In genomic region chr4:83425119-83425518, GRCm38 (mm10) we compare ENCODE assay signal across 21 mouse cellular contexts. TPM values are rescaled to one million over a fixed set of nuclear protein-coding genes. Genes with fewer than 3 reads are reported as not detected.
DNase-seq lines count a peak whose midpoint lies in the region; ATAC-seq lines count a peak whose summit lies in the region.
"Had no signal": no experiment of that assay in that cellular context is flagged by ENCODE, and none has a peak within 500 bp of the region (broad histone marks: within the 10 kb centered on the region; RNA-seq: fewer than 3 reads in every experiment).

No protein-coding gene starts in this region.

- H3K27ac ChIP-seq in heart, embryonic 10.5 days, result no peak overlapping the region
- no peak overlapping the region for H3K27ac ChIP-seq in midbrain, embryonic 11.5 days (ENCODE audit: low read depth, low read length)
- no peak overlapping the region for H3K27ac ChIP-seq in midbrain, embryonic 13.5 days

- H3K4me1 ChIP-seq in heart, embryonic 10.5 days, result no peaks in the 10 kb centered on the region
- H3K4me1 ChIP-seq in midbrain, embryonic 11.5 days (ENCODE audit: control insufficient read depth, insufficient read depth, low read length), result no peaks in the 10 kb centered on the region
- H3K4me1 ChIP-seq in midbrain, embryonic 13.5 days (replicated peaks), result 0 out of 2 replicates have a peak, but pooled peaks cover 8% of the 10 kb centered on the region

- H3K27me3 ChIP-seq in heart, embryonic 10.5 days (ENCODE audit: insufficient read depth, poor library complexity, severe bottlenecking), result no peaks in the 10 kb centered on the region
- H3K27me3 ChIP-seq in midbrain, embryonic 11.5 days (ENCODE audit: control insufficient read depth, insufficient read depth, low read length), result no peaks in the 10 kb centered on the region
- H3K27me3 ChIP-seq in midbrain, embryonic 13.5 days, result no peaks in the 10 kb centered on the region
- H3K27me3 ChIP-seq: CH12.LX, Patski had no signal

- intact Hi-C loops in heart, postnatal 14 days (cut with DNase I), result no loop called here

- H3K4me3 ChIP-seq in heart, embryonic 10.5 days, result no peak overlapping the region
- H3K4me3 ChIP-seq in midbrain, embryonic 11.5 days (ENCODE audit: low read depth, low read length), result no peak overlapping the region
- H3K4me3 ChIP-seq in midbrain, embryonic 13.5 days (replicated peaks), result no peak overlapping the region

- WGBS in heart, embryonic 10.5 days, result 97% methylated on average over 4 of the region's 4 CpGs
- WGBS in midbrain, embryonic 11.5 days, result 95% methylated on average over 4 of the region's 4 CpGs
- 98% methylated on average over 4 of the region's 4 CpGs for WGBS in midbrain, embryonic 13.5 days

- no peaks in the 10 kb centered on the region for H3K9me3 ChIP-seq in heart, embryonic 10.5 days
- no peaks in the 10 kb centered on the region for H3K9me3 ChIP-seq in midbrain, embryonic 11.5 days (ENCODE audit: control insufficient read depth, low read length)
- no peaks in the 10 kb centered on the region for H3K9me3 ChIP-seq in midbrain, embryonic 13.5 days
- H3K9me3 ChIP-seq: G1E had no signal

- no peak overlapping the region for H3K4me2 ChIP-seq in midbrain, embryonic 11.5 days
- no peak overlapping the region for H3K4me2 ChIP-seq in midbrain, embryonic 13.5 days (replicated peaks)

- ATAC-seq in midbrain, embryonic 11.5 days (ENCODE audit: low FRiP score), result no peak
- no peak for ATAC-seq in midbrain, embryonic 13.5 days
- ATAC-seq: activated CD4-positive, CD25-positive, alpha-beta regulatory T cell, adult 4 months; CD4-positive, CD25-positive, alpha-beta regulatory T cell, adult 4 months; Patski had no signal

- H3K36me3 ChIP-seq in heart, embryonic 10.5 days, result peaks cover 66% of the 10 kb centered on the region
- peaks cover 21% of the 10 kb centered on the region for H3K36me3 ChIP-seq in midbrain, embryonic 11.5 days (ENCODE audit: control insufficient read depth, insufficient read depth, low read length)
- H3K36me3 ChIP-seq in midbrain, embryonic 13.5 days, result peaks cover 69% of the 10 kb centered on the region

- H3K9ac ChIP-seq in midbrain, embryonic 11.5 days (ENCODE audit: low read length), result no peak overlapping the region
- no peak overlapping the region for H3K9ac ChIP-seq in midbrain, embryonic 13.5 days (replicated peaks)

- DNase-seq in heart, adult 11 months, result peak; percentile 56
- DNase-seq in heart, postnatal 14 days, result no peak
- peak; percentile 64 for DNase-seq in heart, embryonic 10.5 days (ENCODE audit: low spot score)
- DNase-seq in heart, postnatal 4 days, result no peak
- DNase-seq in midbrain, embryonic 11.5 days (ENCODE audit: low spot score, missing footprints), result peak; percentile 56
- DNase-seq: adrenal gland, adult 2 months; adrenal gland, adult 8-10 months; adrenal gland, postnatal 10 days; adrenal gland, postnatal 14 days; adrenal gland, postnatal 25 days; adrenal gland, postnatal 36 days; B cell, adult 2 months; cerebellum, adult 11 months; cerebellum, adult 11-12 months; cerebellum, adult 18-20 months had no signal

RNA-seq across cellular contexts. Expression of gene Snapc3, which starts 7.6 kb away (rescaled TPM):
- 10 to 100 TPM; 21.1 to 22.5 TPM for total RNA-seq in heart, postnatal 14 days (2021)
- polyA plus RNA-seq in heart, embryonic 10.5 days (2016; fragmentation: Nextera tagmentation; extraction: Ambion mirVana), result 34.9 and 43.6 TPM in 2 replicates
- total RNA-seq in heart, postnatal 4 days (2021), result 10 to 100 TPM; 25.3 to 26.6 TPM
- polyA plus RNA-seq in midbrain, embryonic 11.5 days (2014; fragmentation: Nextera tagmentation; extraction: Ambion mirVana), result 75.2 and 83.0 TPM in 2 replicates
- polyA plus RNA-seq in midbrain, embryonic 13.5 days (2015; fragmentation: Nextera tagmentation; extraction: Ambion mirVana), result 93.9 and 95.5 TPM in 2 replicates

Comparison
In these comparisons a context has a peak if more than half of its experiments do, and no peak if none do; other contexts are left out.
1. DNase-seq: peak in heart, adult 11 months (single experiment), heart, embryonic 10.5 days (single experiment) and midbrain, embryonic 11.5 days (single experiment); none in heart, postnatal 14 days (0 of 2) and heart, postnatal 4 days (single experiment).